In genomic region chr2:60910820-60911219, GRCm38 (mm10) we compare ENCODE assay signal across 9 mouse cellular contexts. TPM values are rescaled to one million over a fixed set of nuclear protein-coding genes. Genes with fewer than 3 reads are reported as not detected.
A peak's percentile ranks its signal among the peaks of the same experiment; 100 is the strongest.
DNase-seq lines count a peak whose midpoint lies in the region; TF ChIP-seq lines count a peak whose summit lies in the region.
"Had no signal": no experiment of that assay in that cellular context is flagged by ENCODE, and none has a peak within 500 bp of the region (broad histone marks: within the 10 kb centered on the region; RNA-seq: fewer than 3 reads in every experiment).

No protein-coding gene starts in this region.

- peak overlapping the region; percentile 45 for H3K27ac ChIP-seq in heart, adult 2 months
- H3K27ac ChIP-seq in forebrain, embryonic 10.5 days: no peak overlapping the region
- H3K27ac ChIP-seq: embryonic facial prominence, embryonic 15.5 days had no signal

- 25% methylated on average over 6 of the region's 6 CpGs for WGBS in heart, adult 2 months
- 89% methylated on average over 6 of the region's 6 CpGs for WGBS in forebrain, embryonic 10.5 days

- no peak for TF ChIP-seq CTCF in heart, adult 2 months (IDR thresholded peaks at IDR 0.05)

- no peaks in the 10 kb centered on the region for H3K27me3 ChIP-seq in heart, adult 2 months (ENCODE audit: control insufficient read depth, insufficient read depth, low read length)
- H3K27me3 ChIP-seq in forebrain, embryonic 10.5 days (ENCODE audit: poor library complexity, severe bottlenecking): peaks cover 5% of the 10 kb centered on the region; the same call in 1 of the 2 replicates
- H3K27me3 ChIP-seq: embryonic facial prominence, embryonic 15.5 days had no signal

- H3K79me2 ChIP-seq in heart, adult 2 months (replicated peaks; ENCODE audit: control insufficient read depth, insufficient read depth, low read length): peaks cover 4% of the 10 kb centered on the region; the same call in 1 of the 2 replicates

- intact Hi-C loops in heart, adult 2 months (cut with DNase I): no loop called here

- 0 out of 2 replicates have a peak overlapping the region, but pooled peaks have one; percentile 19 for H3K4me3 ChIP-seq in heart, adult 2 months
- H3K4me3 ChIP-seq in forebrain, embryonic 10.5 days: no peak overlapping the region
- H3K4me3 ChIP-seq: embryonic facial prominence, embryonic 15.5 days had no signal

- H3K9ac ChIP-seq in heart, adult 2 months (ENCODE audit: low read depth, low read length): no peak overlapping the region
- H3K9ac ChIP-seq: embryonic facial prominence, embryonic 15.5 days had no signal

- H3K9me3 ChIP-seq in forebrain, embryonic 10.5 days: no peaks in the 10 kb centered on the region
- H3K9me3 ChIP-seq: embryonic facial prominence, embryonic 15.5 days had no signal

- 0 out of 2 replicates have a peak, but pooled peaks have one; percentile 18 for TF ChIP-seq POLR2A in heart, adult 2 months (IDR thresholded peaks at IDR 0.05; ENCODE audit: insufficient read depth, low read depth, low read length)

- peaks cover 20% of the 10 kb centered on the region for H3K4me1 ChIP-seq in heart, adult 2 months (ENCODE audit: control insufficient read depth, insufficient read depth, low read length)
- peaks cover 16% of the 10 kb centered on the region for H3K4me1 ChIP-seq in forebrain, embryonic 10.5 days

- peak; percentile 90 for TF ChIP-seq EP300 in heart, adult 2 months (IDR thresholded peaks at IDR 0.05; ENCODE audit: insufficient read depth, low read depth, low read length)

- peak; percentile 6 to 15 for DNase-seq in cerebellum, adult 18-20 months
- DNase-seq in cerebellum, postnatal 4 days (ENCODE audit: low spot score in 2 of 2): no peak
- DNase-seq in adrenal gland, postnatal 25 days: peak; percentile 58
- peak; percentile 78 to 84 for DNase-seq in heart, adult 2 months
- peak; percentile 85 for DNase-seq in kidney, postnatal 36 days
- DNase-seq in lung, postnatal 14 days: peak; percentile 68
- DNase-seq in forebrain, embryonic 10.5 days (ENCODE audit: extremely low spot score, low spot score): no peak
- DNase-seq in Muller cell, postnatal 12 days (ENCODE audit: inconsistent ontology term): no peak

- peaks cover 26% of the 10 kb centered on the region for H3K36me3 ChIP-seq in heart, adult 2 months (ENCODE audit: control insufficient read depth, insufficient read depth, low read length)
- H3K36me3 ChIP-seq in forebrain, embryonic 10.5 days (replicated peaks): no peaks in the 10 kb centered on the region
- H3K36me3 ChIP-seq: embryonic facial prominence, embryonic 15.5 days had no signal

RNA-seq across cellular contexts. Expression of gene Rbms1, which starts 52.2 kb away (rescaled TPM):
- 71.2 and 72.6 TPM in 2 replicates for total RNA-seq in adrenal gland, postnatal 25 days (2021)
- 10 to 100 TPM; 44.5 to 48.7 TPM for total RNA-seq in heart, adult 2 months (2021)
- polyA plus RNA-seq in heart, adult 2 months (2012; rRNA removed): 72.9 and 79.4 TPM in 2 replicates
- 44.4 and 49.4 TPM in 2 replicates for polyA plus RNA-seq in forebrain, embryonic 10.5 days (2016; fragmentation: Nextera tagmentation; extraction: Ambion mirVana)

Comparison
In these comparisons a context has a peak if more than half of its experiments do, and no peak if none do; other contexts are left out.
1. DNase-seq: peak in cerebellum, adult 18-20 months (2 of 2), adrenal gland, postnatal 25 days (single experiment), heart, adult 2 months (2 of 2), kidney, postnatal 36 days (2 of 2) and lung, postnatal 14 days (single experiment); none in cerebellum, postnatal 4 days (0 of 2), forebrain, embryonic 10.5 days (single experiment) and Muller cell, postnatal 12 days (single experiment).